Mouse (Mus musculus) liver, embryonic 13.5 days (tissue): ENCODE measurements around the gene Zfp511. TPM values are rescaled to one million over a fixed set of nuclear protein-coding genes. Genes with fewer than 3 reads are reported as not detected.

Experiments used
- ATAC-seq: fragments of 200-750 bp; cut with Nextera tagmentation; 2 replicates; pipeline ENCODE4 v1.8.0; 2017; ENCODE audit warnings: low read depth, mild to moderate bottlenecking, moderate number of reproducible peaks, moderate library complexity
- DNase-seq: peaks from one replicate; pipeline ENCODE4 v3.0.0; 2022
- H3K27ac ChIP-seq: fragments of 300-500 bp; sonication (generic); 2 replicates; pipeline ENCODE4 v1.5.1; 2015; ENCODE audit warnings: moderate library complexity, mild to moderate bottlenecking, inconsistent platforms
- H3K27me3 ChIP-seq: fragments of 300-500 bp; sonication (generic); 2 replicates; pipeline ENCODE4 v1.6.1; 2015; ENCODE audit warnings: mild to moderate bottlenecking, inconsistent platforms
- H3K36me3 ChIP-seq: fragments of 300-500 bp; sonication (generic); 2 replicates; pipeline ENCODE4 v1.6.1; 2015; ENCODE audit warnings: mild to moderate bottlenecking, inconsistent platforms
- H3K4me1 ChIP-seq: fragments of 300-500 bp; sonication (generic); replicated peaks from 2 replicates; pipeline ENCODE4 v1.6.1; 2015; ENCODE audit warnings: inconsistent platforms
- H3K4me2 ChIP-seq: fragments of 300-500 bp; sonication (generic); 2 replicates; pipeline ENCODE4 v1.6.1; 2015; ENCODE audit warnings: inconsistent platforms, mild to moderate bottlenecking, moderate library complexity
- H3K4me3 ChIP-seq: fragments of 300-500 bp; sonication (generic); replicated peaks from 2 replicates; pipeline ENCODE4 v1.5.1; 2015; ENCODE audit warnings: mild to moderate bottlenecking, inconsistent platforms
- H3K9ac ChIP-seq: fragments of 300-500 bp; sonication (generic); 2 replicates; pipeline ENCODE4 v1.6.1; 2015; ENCODE audit warnings: mild to moderate bottlenecking, inconsistent platforms
- H3K9me3 ChIP-seq: fragments of 300-500 bp; sonication (generic); replicated peaks from 2 replicates; pipeline ENCODE4 v1.6.1; 2016; ENCODE audit warnings: inconsistent platforms
- WGBS: fragments of 180-500 bp; shearing (Covaris S2); methylation state at CpG from one replicate; pipeline ENCODE4 v1.1.7; 2015; ENCODE audit not compliant: insufficient replicate concordance; 5-methylcytosine and 5-hydroxymethylcytosine counted together
- polyA plus RNA-seq: library from polyadenylated mRNA; unstranded; fragments of >200 nt; fragmentation: Nextera tagmentation; extraction: Ambion mirVana; gene quantifications from 2 replicates; pipeline ENCODE4 v1.2.1, GENCODE M21; 2015

The Zfp511 gene
- polyA plus RNA-seq: 22.9 and 23.6 TPM in 2 replicates

- Histone ChIP-seq H3K4me2 (peak within 1 kb of the TSS; percentile 92), H3K9ac (peak within 1 kb of the TSS; percentile 93), H3K27ac (peak within 1 kb of the TSS; percentile 83), H3K4me3 (peak within 1 kb of the TSS; percentile 90), H3K36me3 (peaks cover 52% of the 10 kb centered on the region), H3K27me3 (no peaks in the 10 kb centered on the region), H3K4me1 (peaks cover 29% of the 10 kb centered on the region), H3K9me3 (no peaks in the 10 kb centered on the region)
- ATAC-seq: peak; percentile 98
- 2% methylated on average over 69 of the region's 69 CpGs for WGBS
- DNase-seq: peak; percentile 95
Observed at GRCm38 (mm10) chr7:140036281-140037170, at the start of gene Zfp511, which contains the start of gene Tubgcp2. TSS of gene Zfp511 (plus strand) at chr7:140036391. TSS of gene Tubgcp2 (minus strand) at chr7:140036669.

- Histone ChIP-seq H3K4me1 (peaks cover 10% of the 10 kb centered on the region), H3K9me3 (no peaks in the 10 kb centered on the region), H3K9ac (no peak overlapping the region), H3K4me2 (no peak overlapping the region), H3K27ac (no peak overlapping the region), H3K36me3 (no peaks in the 10 kb centered on the region), H3K27me3 (no peaks in the 10 kb centered on the region), H3K4me3 (no peak overlapping the region)
- ATAC-seq (no peak), DNase-seq (no peak)
- WGBS: 57% methylated on average over 9 of the region's 9 CpGs
Observed at GRCm38 (mm10) chr7:139988272-139988671, 47.9 kb upstream of the Zfp511 start.

GRCm38 (mm10) chr7:139990864-139991394 lies 45.3 kb upstream of the Zfp511 start:
- H3K9ac ChIP-seq: no peak overlapping the region
- H3K36me3 ChIP-seq: peaks cover 8% of the 10 kb centered on the region
- no peaks in the 10 kb centered on the region for H3K9me3 ChIP-seq
- no peak overlapping the region for H3K4me2 ChIP-seq
- DNase-seq (no peak), ATAC-seq (no peak)
- no peak overlapping the region for H3K27ac ChIP-seq
- no peaks in the 10 kb centered on the region for H3K27me3 ChIP-seq
- peaks cover 10% of the 10 kb centered on the region for H3K4me1 ChIP-seq
- H3K4me3 ChIP-seq: no peak overlapping the region
- WGBS: 57% methylated on average over 8 of the region's 8 CpGs

GRCm38 (mm10) chr7:139992406-139992805 lies 43.8 kb upstream of the Zfp511 start, which contains the start of gene Adam8:
TSS of gene Adam8 (minus strand) at chr7:139992562.
- H3K27ac ChIP-seq: no peak within 1 kb of the TSS
- 20% methylated on average over 7 of the region's 7 CpGs for WGBS
- H3K9me3 ChIP-seq: no peaks in the 10 kb centered on the region
- H3K4me1 ChIP-seq: peaks cover 10% of the 10 kb centered on the region
- H3K4me2 ChIP-seq: no peak within 1 kb of the TSS
- peak; percentile 80 for ATAC-seq
- H3K27me3 ChIP-seq: no peaks in the 10 kb centered on the region
- peak; percentile 38 for DNase-seq
- H3K9ac ChIP-seq: no peak within 1 kb of the TSS
- peaks cover 23% of the 10 kb centered on the region for H3K36me3 ChIP-seq
- H3K4me3 ChIP-seq: no peak within 1 kb of the TSS

GRCm38 (mm10) chr7:139993532-139993931 lies 42.7 kb upstream of the Zfp511 start:
- 75% methylated on average over 6 of the region's 6 CpGs for WGBS

GRCm38 (mm10) chr7:139994202-139994601 lies 42.0 kb upstream of the Zfp511 start:
- Histone ChIP-seq H3K4me2 (no peak overlapping the region), H3K27me3 (no peaks in the 10 kb centered on the region), H3K27ac (no peak overlapping the region), H3K36me3 (peaks cover 41% of the 10 kb centered on the region), H3K4me1 (peaks cover 10% of the 10 kb centered on the region), H3K9me3 (no peaks in the 10 kb centered on the region), H3K9ac (no peak overlapping the region), H3K4me3 (no peak overlapping the region)
- 61% methylated on average over 4 of the region's 4 CpGs for WGBS
- DNase-seq (no peak), ATAC-seq (no peak)

More at GRCm38 (mm10) chr7:139993532-139993931, 42.7 kb upstream of the Zfp511 start:
- peaks cover 10% of the 10 kb centered on the region for H3K4me1 ChIP-seq
- no peak overlapping the region for H3K4me2 ChIP-seq
- H3K27ac ChIP-seq: no peak overlapping the region
- H3K4me3 ChIP-seq: no peak overlapping the region
- no peaks in the 10 kb centered on the region for H3K27me3 ChIP-seq
- no peak overlapping the region for H3K9ac ChIP-seq
- no peaks in the 10 kb centered on the region for H3K9me3 ChIP-seq
- ATAC-seq (no peak), DNase-seq (no peak)
- peaks cover 34% of the 10 kb centered on the region for H3K36me3 ChIP-seq

- no peak overlapping the region for H3K4me2 ChIP-seq
- DNase-seq (no peak), ATAC-seq (no peak)
- peaks cover 46% of the 10 kb centered on the region for H3K36me3 ChIP-seq
- H3K9me3 ChIP-seq: no peaks in the 10 kb centered on the region
- peaks cover 10% of the 10 kb centered on the region for H3K4me1 ChIP-seq
- no peak overlapping the region for H3K27ac ChIP-seq
- no peaks in the 10 kb centered on the region for H3K27me3 ChIP-seq
- no peak overlapping the region for H3K4me3 ChIP-seq
- WGBS: 20% methylated on average over 3 of the region's 3 CpGs
- H3K9ac ChIP-seq: no peak overlapping the region
Observed at GRCm38 (mm10) chr7:139994676-139995075, 41.5 kb upstream of the Zfp511 start.

- no peak overlapping the region for H3K27ac ChIP-seq
- no peak overlapping the region for H3K4me3 ChIP-seq
- 89% methylated on average over 13 of the region's 13 CpGs for WGBS
- H3K9ac ChIP-seq: no peak overlapping the region
- DNase-seq (no peak), ATAC-seq (no peak)
- no peaks in the 10 kb centered on the region for H3K9me3 ChIP-seq
- no peak overlapping the region for H3K4me2 ChIP-seq
- H3K4me1 ChIP-seq: no peaks in the 10 kb centered on the region
- peaks cover 82% of the 10 kb centered on the region for H3K36me3 ChIP-seq
- no peaks in the 10 kb centered on the region for H3K27me3 ChIP-seq
Observed at GRCm38 (mm10) chr7:139998691-139999350, 37.4 kb upstream of the Zfp511 start.

- DNase-seq: no peak
- no peak overlapping the region for H3K27ac ChIP-seq
- H3K36me3 ChIP-seq: peaks cover 93% of the 10 kb centered on the region
- H3K9me3 ChIP-seq: no peaks in the 10 kb centered on the region
- no peaks in the 10 kb centered on the region for H3K27me3 ChIP-seq
- 78% methylated on average over 12 of the region's 12 CpGs for WGBS
- no peaks in the 10 kb centered on the region for H3K4me1 ChIP-seq
- peak; percentile 58; the same call in 1 of the 2 replicates for ATAC-seq
- no peak overlapping the region for H3K9ac ChIP-seq
- no peak overlapping the region for H3K4me3 ChIP-seq
- no peak overlapping the region for H3K4me2 ChIP-seq
Observed at GRCm38 (mm10) chr7:140001086-140001740, 35.0 kb upstream of the Zfp511 start.

GRCm38 (mm10) chr7:140004666-140005065 lies 31.5 kb upstream of the Zfp511 start:
- H3K4me3 ChIP-seq: no peak overlapping the region
- H3K27me3 ChIP-seq: no peaks in the 10 kb centered on the region
- ATAC-seq (no peak), DNase-seq (no peak)
- H3K36me3 ChIP-seq: peaks cover 84% of the 10 kb centered on the region
- H3K9ac ChIP-seq: no peak overlapping the region
- H3K4me1 ChIP-seq: no peaks in the 10 kb centered on the region
- WGBS: 81% methylated on average over 8 of the region's 8 CpGs
- no peak overlapping the region for H3K27ac ChIP-seq
- H3K9me3 ChIP-seq: no peaks in the 10 kb centered on the region
- H3K4me2 ChIP-seq: no peak overlapping the region
